Mouse (Mus musculus) liver, embryonic 12.5 days (tissue): ENCODE data around the gene Fbxo6. TPM values are rescaled to one million over a fixed set of nuclear protein-coding genes. Genes with fewer than 3 reads are reported as not detected.
"Not testable (repeated sequence)": the region's sequence is repeated elsewhere in the genome, so short reads cannot be mapped to it uniquely, and the experiment has no call there.

Source experiments
- ATAC-seq: fragments of 200-750 bp; cut with Nextera tagmentation; 2 replicates; pipeline ENCODE4 v1.8.0; 2017; ENCODE audit warnings: moderate number of reproducible peaks, mild to moderate bottlenecking, moderate library complexity
- H3K27ac ChIP-seq: fragments of 300-500 bp; sonication (generic); 2 replicates; pipeline ENCODE4 v1.5.1; 2016; ENCODE audit warnings: mild to moderate bottlenecking
- H3K27me3 ChIP-seq: fragments of 300-500 bp; sonication (generic); replicated peaks from 2 replicates; pipeline ENCODE4 v1.6.1; 2016; ENCODE audit warnings: mild to moderate bottlenecking, moderate library complexity
- H3K36me3 ChIP-seq: fragments of 300-500 bp; sonication (generic); 2 replicates; pipeline ENCODE4 v1.6.1; 2016; ENCODE audit warnings: mild to moderate bottlenecking, moderate library complexity
- H3K4me1 ChIP-seq: fragments of 300-500 bp; sonication (generic); 2 replicates; pipeline ENCODE4 v1.6.1; 2016
- H3K4me2 ChIP-seq: fragments of 300-500 bp; sonication (generic); 2 replicates; pipeline ENCODE4 v1.6.1; 2016; ENCODE audit warnings: mild to moderate bottlenecking, moderate library complexity
- H3K4me3 ChIP-seq: fragments of 300-500 bp; sonication (generic); 2 replicates; pipeline ENCODE4 v1.5.1; 2016; ENCODE audit warnings: mild to moderate bottlenecking, moderate library complexity
- H3K9ac ChIP-seq: fragments of 300-500 bp; sonication (generic); 2 replicates; pipeline ENCODE4 v1.6.1; 2016; ENCODE audit warnings: mild to moderate bottlenecking, moderate library complexity
- H3K9me3 ChIP-seq: fragments of 300-500 bp; sonication (generic); replicated peaks from 2 replicates; pipeline ENCODE4 v1.6.1; 2016; ENCODE audit warnings: mild to moderate bottlenecking, moderate library complexity
- WGBS: fragments of 180-500 bp; shearing (Covaris S2); methylation state at CpG from one replicate; pipeline ENCODE4 v1.1.7; 2016; ENCODE audit not compliant: insufficient replicate concordance; 5-methylcytosine and 5-hydroxymethylcytosine counted together
- polyA plus RNA-seq: library from polyadenylated mRNA; unstranded; fragments of >200 nt; fragmentation: Nextera tagmentation; extraction: Ambion mirVana; gene quantifications from 2 replicates; pipeline ENCODE4 v1.2.1, GENCODE M21; 2016

Fbxo6 gene
- polyA plus RNA-seq, 1 experiment from 2014 or later = 28.7 TPM

DNA sequence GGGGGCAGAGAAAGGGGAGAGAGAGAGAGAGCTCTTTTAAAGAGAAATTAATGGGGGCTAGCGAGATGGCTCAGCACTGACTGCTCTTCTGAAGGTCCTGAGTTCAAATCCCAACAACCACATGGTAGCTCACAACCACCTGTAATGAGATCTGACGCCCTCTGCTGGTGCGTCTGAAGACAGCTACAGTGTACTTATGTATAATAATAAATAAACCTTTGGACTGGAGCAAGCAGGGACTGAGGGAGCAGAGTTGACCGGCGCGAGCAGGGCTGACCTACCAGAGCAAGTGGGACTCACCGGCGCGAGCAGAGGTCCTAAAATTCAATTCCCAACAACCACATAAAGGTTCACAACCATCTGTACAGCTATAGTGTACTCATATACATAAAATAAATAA lies 32.4 kb downstream of the Fbxo6 start:
- peaks cover 44% of the 10 kb centered on the region for H3K27me3 ChIP-seq
- not testable (repeated sequence) for H3K9me3 ChIP-seq, H3K4me2 ChIP-seq, H3K27ac ChIP-seq, H3K9ac ChIP-seq, H3K36me3 ChIP-seq, ATAC-seq, H3K4me3 ChIP-seq, H3K4me1 ChIP-seq
- 69% methylated on average over 9 of the region's 9 CpGs for WGBS

GRCm38 (mm10) chr4:148117392-148117791 lies 34.5 kb downstream of the Fbxo6 start:
- Histone ChIP-seq H3K4me2 (no peak overlapping the region), H3K27ac (no peak overlapping the region), H3K4me3 (no peak overlapping the region), H3K36me3 (no peaks in the 10 kb centered on the region), H3K9me3 (0 out of 2 replicates have a peak, but pooled peaks cover 3% of the 10 kb centered on the region), H3K4me1 (peaks cover 10% of the 10 kb centered on the region; the same call in 1 of the 2 replicates), H3K27me3 (peaks cover 27% of the 10 kb centered on the region), H3K9ac (no peak overlapping the region)
- WGBS = 66% methylated on average over 4 of the region's 4 CpGs
- no peak for ATAC-seq

GRCm38 (mm10) chr4:148116657-148117056 lies 35.3 kb downstream of the Fbxo6 start:
- Histone ChIP-seq H3K4me2 (no peak overlapping the region), H3K27ac (no peak overlapping the region), H3K4me1 (peaks cover 10% of the 10 kb centered on the region; the same call in 1 of the 2 replicates), H3K36me3 (no peaks in the 10 kb centered on the region), H3K4me3 (no peak overlapping the region), H3K27me3 (peaks cover 22% of the 10 kb centered on the region), H3K9me3 (0 out of 2 replicates have a peak, but pooled peaks cover 3% of the 10 kb centered on the region), H3K9ac (no peak overlapping the region)
- ATAC-seq = no peak
- 65% methylated on average over 4 of the region's 4 CpGs for WGBS

GRCm38 (mm10) chr4:148115467-148115866 lies 36.5 kb downstream of the Fbxo6 start:
- Histone ChIP-seq H3K36me3 (no peaks in the 10 kb centered on the region), H3K27me3 (peaks cover 22% of the 10 kb centered on the region), H3K4me3 (no peak overlapping the region), H3K9me3 (0 out of 2 replicates have a peak, but pooled peaks cover 3% of the 10 kb centered on the region), H3K4me2 (0 out of 2 replicates have a peak overlapping the region, but pooled peaks have one; percentile 17), H3K27ac (no peak overlapping the region), H3K9ac (no peak overlapping the region), H3K4me1 (peaks cover 10% of the 10 kb centered on the region; the same call in 1 of the 2 replicates)
- 2% methylated on average over 15 of the region's 15 CpGs for WGBS
- no peak for ATAC-seq

GRCm38 (mm10) chr4:148114758-148115391 lies 37.1 kb downstream of the Fbxo6 start:
- 7% methylated on average over 15 of the region's 15 CpGs for WGBS

GRCm38 (mm10) chr4:148112519-148112918 lies 39.4 kb downstream of the Fbxo6 start:
- Histone ChIP-seq H3K9me3 (0 out of 2 replicates have a peak, but pooled peaks cover 3% of the 10 kb centered on the region), H3K9ac (no peak overlapping the region), H3K27me3 (peaks cover 23% of the 10 kb centered on the region), H3K4me3 (no peak overlapping the region), H3K27ac (no peak overlapping the region), H3K4me2 (no peak overlapping the region), H3K4me1 (peaks cover 15% of the 10 kb centered on the region; the same call in 1 of the 2 replicates), H3K36me3 (no peaks in the 10 kb centered on the region)
- no peak for ATAC-seq
- WGBS = 66% methylated on average over 12 of the region's 12 CpGs

More at GRCm38 (mm10) chr4:148114758-148115391, 37.1 kb downstream of the Fbxo6 start:
- H3K36me3 ChIP-seq = no peaks in the 10 kb centered on the region
- no peak overlapping the region for H3K4me3 ChIP-seq
- 0 out of 2 replicates have a peak, but pooled peaks cover 3% of the 10 kb centered on the region for H3K9me3 ChIP-seq
- H3K27me3 ChIP-seq = peaks cover 22% of the 10 kb centered on the region
- peaks cover 10% of the 10 kb centered on the region; the same call in 1 of the 2 replicates for H3K4me1 ChIP-seq
- 0 out of 2 replicates have a peak overlapping the region, but pooled peaks have one; percentile 17 for H3K4me2 ChIP-seq
- H3K27ac ChIP-seq = no peak overlapping the region
- H3K9ac ChIP-seq = no peak overlapping the region
- ATAC-seq = peak; percentile 53; the same call in 1 of the 2 replicates

DNA sequence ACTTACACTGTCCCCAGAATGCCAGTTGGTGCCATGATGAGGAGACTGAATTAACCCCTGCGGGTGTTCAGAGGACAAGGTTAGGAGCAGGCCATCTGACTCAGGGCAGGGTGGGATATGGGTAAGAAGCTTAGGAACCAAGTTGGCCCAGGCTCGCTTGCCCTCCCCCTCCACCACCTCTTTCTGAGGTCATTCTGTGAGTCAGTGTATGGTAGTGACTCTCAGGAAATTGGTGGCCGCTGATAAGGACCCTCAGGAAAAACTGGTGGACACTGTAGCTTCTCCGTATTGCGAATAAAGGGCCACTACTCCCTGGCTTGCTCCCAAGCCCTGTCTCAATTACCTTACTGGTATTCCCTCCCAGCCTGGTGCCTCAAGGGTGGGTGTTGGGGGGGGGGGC lies 42.7 kb downstream of the Fbxo6 start:
- Histone ChIP-seq H3K27ac (no peak overlapping the region), H3K9ac (no peak overlapping the region), H3K4me1 (peaks cover 5% of the 10 kb centered on the region; the same call in 1 of the 2 replicates), H3K27me3 (peaks cover 18% of the 10 kb centered on the region), H3K36me3 (no peaks in the 10 kb centered on the region), H3K4me3 (no peak overlapping the region), H3K4me2 (no peak overlapping the region), H3K9me3 (no peaks in the 10 kb centered on the region)
- 11% methylated on average over 5 of the region's 5 CpGs for WGBS
- ATAC-seq = peak; percentile 46

- Histone ChIP-seq H3K9me3 (no peaks in the 10 kb centered on the region), H3K36me3 (no peaks in the 10 kb centered on the region), H3K27ac (no peak overlapping the region), H3K9ac (no peak overlapping the region), H3K4me3 (no peak overlapping the region), H3K4me2 (no peak overlapping the region), H3K4me1 (peaks cover 5% of the 10 kb centered on the region; the same call in 1 of the 2 replicates), H3K27me3 (peaks cover 18% of the 10 kb centered on the region)
- WGBS = 24% methylated on average over 7 of the region's 7 CpGs
- ATAC-seq = peak; percentile 29; the same call in 1 of the 2 replicates
Observed at GRCm38 (mm10) chr4:148108565-148109100, 43.3 kb downstream of the Fbxo6 start.

- Histone ChIP-seq H3K9ac (no peak overlapping the region), H3K4me2 (no peak overlapping the region), H3K36me3 (no peaks in the 10 kb centered on the region), H3K4me1 (peaks cover 5% of the 10 kb centered on the region; the same call in 1 of the 2 replicates), H3K4me3 (no peak overlapping the region), H3K27ac (no peak overlapping the region), H3K27me3 (peaks cover 18% of the 10 kb centered on the region), H3K9me3 (no peaks in the 10 kb centered on the region)
- 45% methylated on average over 22 of the region's 22 CpGs for WGBS
- ATAC-seq = peak; percentile 17; the same call in 1 of the 2 replicates
Observed at GRCm38 (mm10) chr4:148107621-148108291, 44.2 kb downstream of the Fbxo6 start.

DNA sequence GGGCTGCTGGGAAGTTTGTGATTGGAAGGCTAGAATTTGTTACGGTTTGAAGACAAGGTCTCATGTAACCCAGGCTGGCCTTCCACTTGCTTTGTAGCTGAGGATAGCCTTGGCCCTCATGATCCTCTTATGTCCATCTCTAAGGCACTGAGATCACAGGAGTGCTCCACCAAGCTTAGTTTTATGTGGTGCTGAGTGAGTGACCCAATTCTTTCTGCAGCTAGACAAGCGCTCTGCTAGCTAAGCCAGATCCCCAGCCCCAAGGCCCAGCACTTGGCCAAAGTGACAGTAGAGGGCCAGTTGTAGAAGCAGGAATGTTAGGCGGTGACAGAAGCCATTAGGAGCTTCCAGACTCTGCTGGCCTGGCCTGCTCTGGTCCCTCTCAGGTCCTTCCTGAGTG lies 47.8 kb downstream of the Fbxo6 start:
- Histone ChIP-seq H3K4me2 (no peak overlapping the region), H3K4me3 (no peak overlapping the region), H3K27me3 (peaks cover 27% of the 10 kb centered on the region), H3K4me1 (peaks cover 7% of the 10 kb centered on the region; the same call in 1 of the 2 replicates), H3K36me3 (no peaks in the 10 kb centered on the region), H3K27ac (no peak overlapping the region), H3K9me3 (no peaks in the 10 kb centered on the region), H3K9ac (no peak overlapping the region)
- 73% methylated on average over 3 of the region's 3 CpGs for WGBS
- no peak for ATAC-seq

DNA sequence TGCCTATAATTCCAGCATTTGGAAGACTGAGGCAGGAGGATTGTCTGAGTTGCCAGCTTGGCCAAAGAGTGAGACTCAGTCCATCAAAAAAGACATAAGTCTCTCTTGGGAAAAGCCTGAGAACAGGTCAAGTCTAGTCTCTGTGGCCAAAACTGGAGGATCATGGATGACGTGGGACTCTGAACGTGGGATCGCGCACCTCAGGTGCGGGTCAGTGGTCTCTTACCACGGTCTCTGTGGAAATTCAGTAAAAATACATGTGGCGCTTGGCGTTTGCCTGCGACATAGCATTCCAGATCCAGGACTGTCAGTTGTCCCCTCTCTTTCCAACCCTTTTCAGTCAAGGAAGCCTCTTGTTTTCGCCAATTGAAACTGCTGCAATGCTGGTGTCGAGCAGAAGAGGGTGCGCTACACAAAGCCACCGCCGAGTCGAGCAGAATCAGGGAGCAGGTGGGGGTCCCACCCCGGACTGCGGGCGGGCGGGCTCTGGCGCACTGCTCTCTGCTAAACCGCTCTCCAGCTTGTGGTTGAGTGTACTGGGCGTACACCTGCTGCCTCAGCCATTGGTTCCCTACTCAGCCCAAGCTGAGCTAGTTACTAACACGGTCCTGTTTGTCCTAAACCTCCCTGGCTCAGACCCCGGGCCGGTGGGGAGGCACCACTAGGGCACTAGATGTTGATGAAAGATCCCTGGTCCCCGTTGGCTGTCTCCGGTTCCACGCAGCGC lies 50.0 kb downstream of the Fbxo6 start:
- Histone ChIP-seq H3K4me3 (peak overlapping the region; percentile 25; the same call in 1 of the 2 replicates), H3K9me3 (no peaks in the 10 kb centered on the region), H3K4me2 (peak overlapping the region; percentile 56), H3K27me3 (peaks cover 12% of the 10 kb centered on the region), H3K27ac (no peak overlapping the region), H3K9ac (no peak overlapping the region), H3K4me1 (peaks cover 7% of the 10 kb centered on the region; the same call in 1 of the 2 replicates), H3K36me3 (no peaks in the 10 kb centered on the region)
- peak; percentile 56 for ATAC-seq
- 18% methylated on average over 29 of the region's 29 CpGs for WGBS
